Mouse (Mus musculus) embryonic facial prominence, embryonic 10.5 days (tissue): ENCODE measurements at regions not wholly inside any gene's neighbourhood (a gene's known extent, or its start where the extent isn't known, plus 50 kb on each side); places are given as distances from the start of the nearest gene placed in this dataset.

Experiments
- DNase-seq: peaks from one replicate; pipeline ENCODE4 v3.0.0-alpha.2; 2017; ENCODE audit warnings: low spot score
- H3K27ac ChIP-seq: fragments of 300-500 bp; sonication (generic); replicated peaks from 2 replicates; pipeline ENCODE4 v1.5.1; 2016; ENCODE audit warnings: mild to moderate bottlenecking
- H3K27me3 ChIP-seq: fragments of 300-500 bp; sonication (generic); replicated peaks from 2 replicates; pipeline ENCODE4 v1.6.1; 2016; ENCODE audit warnings: low read depth, mild to moderate bottlenecking; ENCODE audit not compliant: poor library complexity, severe bottlenecking
- H3K36me3 ChIP-seq: fragments of 300-500 bp; sonication (generic); replicated peaks from 2 replicates; pipeline ENCODE4 v1.6.1; 2016; ENCODE audit warnings: mild to moderate bottlenecking, moderate library complexity
- H3K4me1 ChIP-seq: fragments of 300-500 bp; sonication (generic); 2 replicates; pipeline ENCODE4 v1.6.1; 2016
- H3K4me3 ChIP-seq: fragments of 300-500 bp; sonication (generic); 2 replicates; pipeline ENCODE4 v1.5.1; 2016; ENCODE audit warnings: mild to moderate bottlenecking, moderate library complexity
- H3K9me3 ChIP-seq: fragments of 300-500 bp; sonication (generic); 2 replicates; pipeline ENCODE4 v1.6.1; 2016; ENCODE audit warnings: mild to moderate bottlenecking
- WGBS: fragments of 180-500 bp; shearing (Covaris S2); methylation state at CpG from one replicate; pipeline ENCODE4 v1.1.7; 2016; 5-methylcytosine and 5-hydroxymethylcytosine counted together

GRCm38 (mm10) chr15:51371162-51371561, 2513.5 kb upstream of the Gm7489 start:
- no peaks in the 10 kb centered on the region for H3K4me1 ChIP-seq
- no peak overlapping the region for H3K4me3 ChIP-seq
- no peaks in the 10 kb centered on the region for H3K9me3 ChIP-seq
- no peak for DNase-seq
- no peaks in the 10 kb centered on the region for H3K27me3 ChIP-seq
- no peak overlapping the region for H3K27ac ChIP-seq
- no peaks in the 10 kb centered on the region for H3K36me3 ChIP-seq

DNA sequence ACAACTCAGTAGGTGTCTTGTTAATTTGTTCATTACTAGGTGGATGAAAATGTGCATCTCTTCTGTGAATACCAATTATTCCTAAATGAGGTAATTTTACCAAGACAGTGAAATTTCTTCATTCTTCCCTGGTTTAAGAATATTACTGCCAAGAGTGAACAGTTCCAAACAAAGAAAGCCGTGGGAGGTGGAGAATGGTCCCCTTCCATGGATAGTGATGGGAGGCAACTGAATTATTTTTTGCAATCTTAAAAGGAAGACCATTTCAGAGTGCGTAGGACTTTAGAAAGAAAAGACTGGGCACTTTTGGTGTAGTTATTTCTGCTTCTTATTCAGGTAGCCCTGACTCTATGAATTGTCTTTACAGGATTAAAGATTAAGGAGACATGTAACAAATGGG, 2494.3 kb upstream of the Gm7489 start:
- Histone ChIP-seq H3K4me3 (no peak overlapping the region), H3K27me3 (no peaks in the 10 kb centered on the region), H3K27ac (no peak overlapping the region), H3K36me3 (no peaks in the 10 kb centered on the region), H3K4me1 (no peaks in the 10 kb centered on the region), H3K9me3 (no peaks in the 10 kb centered on the region)
- DNase-seq = no peak
- 90% methylated on average over 2 of the region's 2 CpGs for WGBS

DNA sequence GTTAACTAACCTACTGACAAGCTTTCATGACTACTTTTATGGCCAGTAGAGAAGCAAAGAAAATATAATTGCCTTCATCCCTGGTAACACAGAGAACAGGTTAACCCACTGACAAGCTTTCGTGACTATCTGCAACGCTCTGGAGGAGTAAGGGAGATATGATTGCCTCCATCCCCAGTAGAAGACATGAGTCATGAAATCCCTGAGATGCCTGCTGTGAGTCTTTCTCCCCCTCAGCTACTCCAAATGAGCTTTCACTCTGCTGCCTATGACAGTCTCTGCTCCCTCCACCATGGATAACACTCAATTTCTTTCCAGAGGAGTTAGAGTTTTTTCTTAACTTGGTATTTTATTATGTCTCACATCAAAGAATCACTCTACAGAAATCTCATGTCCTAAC, 2493.4 kb upstream of the Gm7489 start:
- no peaks in the 10 kb centered on the region for H3K27me3 ChIP-seq
- H3K27ac ChIP-seq = no peak overlapping the region
- no peaks in the 10 kb centered on the region for H3K36me3 ChIP-seq
- no peak for DNase-seq
- 92% methylated on average over 2 of the region's 2 CpGs for WGBS
- H3K9me3 ChIP-seq = no peaks in the 10 kb centered on the region
- 0 out of 2 replicates have a peak, but pooled peaks cover 4% of the 10 kb centered on the region for H3K4me1 ChIP-seq
- no peak overlapping the region for H3K4me3 ChIP-seq

DNA sequence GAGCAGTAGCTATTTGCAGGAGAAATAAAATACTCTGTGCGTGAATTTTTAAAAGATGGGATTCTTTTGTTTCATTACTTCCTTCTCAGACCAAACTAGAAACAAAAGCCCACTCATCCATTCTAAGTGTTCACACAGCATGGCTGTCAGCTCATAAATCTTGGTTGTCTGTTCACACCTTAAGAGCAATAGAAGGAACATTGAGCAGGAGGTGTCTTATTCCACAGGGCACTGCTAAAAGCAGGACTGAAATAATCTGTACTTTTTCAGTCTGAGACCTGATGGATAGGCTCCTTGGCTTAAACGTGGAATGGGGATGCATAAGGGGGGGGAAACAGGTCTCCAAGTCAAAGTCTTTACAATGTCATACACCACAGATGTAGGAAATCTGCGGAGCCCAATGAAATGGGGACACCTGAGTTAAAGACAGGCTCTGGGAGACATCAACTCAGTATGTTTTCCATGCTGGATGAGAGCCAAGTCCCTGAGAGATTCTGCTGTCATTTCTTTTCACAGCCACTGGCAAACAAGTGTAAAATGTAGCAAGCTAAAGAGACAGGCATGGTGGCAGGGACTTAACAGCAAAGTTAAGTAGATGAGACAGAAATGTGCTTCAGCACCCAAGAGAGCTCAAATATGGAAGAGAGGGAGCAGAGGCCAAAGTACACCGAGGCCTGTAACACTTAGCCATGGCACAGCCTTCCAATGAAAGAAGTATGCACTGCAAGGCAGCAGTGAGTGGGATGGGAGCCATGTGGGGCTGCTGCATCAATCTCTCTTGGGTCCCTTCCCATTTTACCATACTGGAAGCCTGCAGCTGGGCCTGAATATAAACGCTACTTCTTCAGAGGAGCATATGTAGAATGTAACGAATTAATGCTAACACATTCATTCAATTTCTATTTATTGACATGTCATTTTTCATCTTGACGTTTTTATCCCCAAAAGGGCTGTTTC, 2492.0 kb upstream of the Gm7489 start:
- 85% methylated on average over 7 of the region's 7 CpGs for WGBS
- 0 out of 2 replicates have a peak, but pooled peaks cover 4% of the 10 kb centered on the region for H3K4me1 ChIP-seq
- H3K9me3 ChIP-seq = no peaks in the 10 kb centered on the region
- no peak overlapping the region for H3K27ac ChIP-seq
- no peaks in the 10 kb centered on the region for H3K27me3 ChIP-seq
- H3K4me3 ChIP-seq = no peak overlapping the region
- DNase-seq = no peak
- no peaks in the 10 kb centered on the region for H3K36me3 ChIP-seq

DNA sequence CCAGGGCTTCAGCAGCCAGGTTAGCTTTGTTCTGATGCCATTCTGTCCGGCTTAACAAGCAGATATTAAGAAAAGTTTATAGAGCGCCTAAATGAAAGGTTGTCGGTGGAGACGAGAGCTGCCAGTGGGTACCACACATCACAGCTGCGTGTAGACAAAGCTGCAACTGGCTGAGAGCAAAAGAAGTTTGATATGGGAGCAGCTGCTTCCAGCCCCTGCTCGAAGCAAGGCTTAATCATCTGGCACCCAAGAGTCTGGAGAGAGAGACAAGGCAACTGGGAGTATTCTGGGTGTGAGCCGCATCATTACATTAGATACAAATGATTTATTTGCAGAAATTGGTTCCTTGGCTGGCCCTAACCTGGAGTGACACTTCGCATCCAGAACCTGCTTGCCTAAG, 2488.7 kb upstream of the Gm7489 start:
- DNase-seq = no peak
- WGBS = 77% methylated on average over 8 of the region's 8 CpGs
- Histone ChIP-seq H3K27ac (no peak overlapping the region), H3K4me3 (no peak overlapping the region), H3K36me3 (no peaks in the 10 kb centered on the region), H3K9me3 (no peaks in the 10 kb centered on the region), H3K27me3 (no peaks in the 10 kb centered on the region), H3K4me1 (0 out of 2 replicates have a peak, but pooled peaks cover 4% of the 10 kb centered on the region)

DNA sequence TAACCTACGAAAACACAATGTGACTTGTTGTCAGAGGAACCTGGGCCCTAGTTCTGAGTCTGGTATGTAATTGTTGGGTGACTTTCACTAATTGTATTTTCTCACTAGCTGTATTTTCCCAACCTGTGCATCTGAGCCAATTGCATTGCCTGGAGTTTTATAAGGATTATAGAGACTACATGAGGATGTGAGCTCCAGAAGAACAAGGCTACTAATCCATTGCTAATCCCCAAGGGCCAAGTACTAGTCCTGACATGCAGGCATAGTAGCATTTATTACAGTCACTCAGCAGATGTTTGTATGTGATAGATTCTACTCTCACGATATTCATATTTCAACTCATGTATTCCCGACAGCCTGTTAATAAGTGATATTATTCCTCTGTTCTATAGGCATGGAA, 2481.1 kb upstream of the Gm7489 start:
- Histone ChIP-seq H3K4me1 (no peaks in the 10 kb centered on the region), H3K4me3 (no peak overlapping the region), H3K36me3 (no peaks in the 10 kb centered on the region), H3K27me3 (no peaks in the 10 kb centered on the region), H3K27ac (no peak overlapping the region), H3K9me3 (no peaks in the 10 kb centered on the region)
- no peak for DNase-seq
- 90% methylated on average over 3 of the region's 3 CpGs for WGBS

- H3K36me3 ChIP-seq = no peaks in the 10 kb centered on the region
- H3K4me3 ChIP-seq = no peak overlapping the region
- 87% methylated on average over 6 of the region's 6 CpGs for WGBS
- no peaks in the 10 kb centered on the region for H3K4me1 ChIP-seq
- no peaks in the 10 kb centered on the region for H3K9me3 ChIP-seq
- no peak for DNase-seq
- no peak overlapping the region for H3K27ac ChIP-seq
- no peaks in the 10 kb centered on the region for H3K27me3 ChIP-seq
These were observed 2474.9 kb upstream of the Gm7489 start for GRCm38 (mm10) chr15:51409791-51410308.

- Histone ChIP-seq H3K4me3 (no peak overlapping the region), H3K9me3 (no peaks in the 10 kb centered on the region), H3K27ac (no peak overlapping the region), H3K36me3 (no peaks in the 10 kb centered on the region), H3K27me3 (no peaks in the 10 kb centered on the region), H3K4me1 (no peaks in the 10 kb centered on the region)
- DNase-seq = no peak
These were observed 2472.7 kb upstream of the Gm7489 start for GRCm38 (mm10) chr15:51411966-51412365.

DNA sequence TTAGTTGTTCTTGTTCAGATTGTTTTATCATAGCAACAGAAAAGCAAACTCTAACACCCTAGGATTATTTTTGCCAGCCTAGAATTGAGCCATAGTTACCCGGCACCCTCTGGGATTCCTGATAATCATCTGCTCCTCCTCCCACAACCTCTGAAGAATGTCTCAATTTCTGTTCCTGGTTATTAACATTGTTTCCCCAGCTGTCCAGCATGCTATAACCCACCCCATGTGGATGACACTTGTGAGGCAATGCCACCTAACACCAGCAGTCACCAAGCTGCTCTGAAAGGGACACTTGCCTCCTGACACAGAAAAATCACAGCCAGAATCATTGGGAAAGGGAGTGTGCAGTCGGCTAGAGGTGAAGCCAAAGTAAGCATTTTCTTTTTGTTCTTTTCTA, 2442.1 kb upstream of the Gm7489 start:
- H3K9me3 ChIP-seq = no peaks in the 10 kb centered on the region
- no peaks in the 10 kb centered on the region for H3K4me1 ChIP-seq
- H3K4me3 ChIP-seq = no peak overlapping the region
- H3K27ac ChIP-seq = no peak overlapping the region
- H3K27me3 ChIP-seq = no peaks in the 10 kb centered on the region
- H3K36me3 ChIP-seq = no peaks in the 10 kb centered on the region
- 79% methylated on average over 2 of the region's 2 CpGs for WGBS
- DNase-seq = no peak

DNA sequence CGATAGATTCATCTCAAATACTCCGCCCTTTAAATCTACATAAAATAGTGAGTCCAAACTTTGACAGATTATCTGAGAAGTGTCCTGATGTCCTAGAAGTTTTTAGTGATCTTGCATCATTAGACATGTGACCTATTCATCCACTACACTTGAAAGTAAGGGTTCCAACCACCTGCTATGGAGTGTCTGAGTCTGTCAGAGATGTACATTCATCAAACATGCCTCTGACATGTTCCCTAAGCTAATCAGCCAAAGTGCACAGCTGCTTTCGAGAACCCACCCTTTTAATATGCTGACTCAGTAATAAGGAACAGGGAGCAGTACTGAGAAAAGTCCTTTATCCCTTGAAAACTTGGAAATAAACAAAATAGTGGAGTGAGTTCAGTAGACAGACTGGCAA, 2414.8 kb upstream of the Gm7489 start:
- Histone ChIP-seq H3K27ac (no peak overlapping the region), H3K4me3 (no peak overlapping the region), H3K9me3 (no peaks in the 10 kb centered on the region), H3K27me3 (no peaks in the 10 kb centered on the region), H3K36me3 (no peaks in the 10 kb centered on the region), H3K4me1 (peaks cover 4% of the 10 kb centered on the region)
- no peak for DNase-seq
- WGBS = 87% methylated on average over 3 of the region's 3 CpGs

- WGBS = 84% methylated on average over 1 of the region's 1 CpGs
- peaks cover 4% of the 10 kb centered on the region for H3K4me1 ChIP-seq
These were observed 2413.6 kb upstream of the Gm7489 start for GRCm38 (mm10) chr15:51471143-51471542.

DNA sequence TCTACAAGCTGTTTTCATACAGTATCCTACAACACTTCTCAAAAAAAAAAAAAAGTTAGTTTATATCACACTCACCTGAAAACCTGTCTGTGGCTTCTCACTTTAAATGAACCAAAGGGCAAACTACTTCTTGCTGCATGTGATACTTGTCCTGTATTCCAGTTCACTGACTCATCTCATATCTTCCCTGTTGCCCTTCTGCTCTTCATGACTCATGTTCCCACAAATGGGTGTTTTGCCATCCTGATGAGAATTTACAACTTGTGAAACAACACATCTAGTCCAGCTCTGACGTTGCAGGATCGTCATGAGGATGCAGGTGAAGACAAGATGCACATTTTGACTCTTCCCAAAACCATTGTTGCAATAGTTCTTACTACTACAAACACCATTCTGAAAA, 2412.7 kb upstream of the Gm7489 start:
- 94% methylated on average over 2 of the region's 2 CpGs for WGBS
- Histone ChIP-seq H3K4me3 (no peak overlapping the region), H3K27me3 (no peaks in the 10 kb centered on the region), H3K4me1 (peaks cover 4% of the 10 kb centered on the region), H3K27ac (no peak overlapping the region), H3K9me3 (no peaks in the 10 kb centered on the region), H3K36me3 (no peaks in the 10 kb centered on the region)
- no peak for DNase-seq

More at GRCm38 (mm10) chr15:51471143-51471542, 2413.6 kb upstream of the Gm7489 start:
- H3K9me3 ChIP-seq = no peaks in the 10 kb centered on the region
- no peak for DNase-seq
- H3K36me3 ChIP-seq = no peaks in the 10 kb centered on the region
- no peaks in the 10 kb centered on the region for H3K27me3 ChIP-seq
- no peak overlapping the region for H3K27ac ChIP-seq
- H3K4me3 ChIP-seq = no peak overlapping the region

- no peaks in the 10 kb centered on the region for H3K9me3 ChIP-seq
- no peaks in the 10 kb centered on the region for H3K27me3 ChIP-seq
- H3K4me3 ChIP-seq = no peak overlapping the region
- no peaks in the 10 kb centered on the region for H3K4me1 ChIP-seq
- 85% methylated on average over 4 of the region's 4 CpGs for WGBS
- no peak overlapping the region for H3K27ac ChIP-seq
- DNase-seq = no peak
- H3K36me3 ChIP-seq = no peaks in the 10 kb centered on the region
These were observed 2402.8 kb upstream of the Gm7489 start for GRCm38 (mm10) chr15:51481856-51482255.
